Mouse (Mus musculus): Measurements from ENCODE around the gene Acacb. TPM values are rescaled to one million over a fixed set of nuclear protein-coding genes. Genes with fewer than 3 reads are reported as not detected.
A peak's percentile ranks its signal among the peaks of the same experiment; 100 is the strongest.

Acacb gene
- total RNA-seq, 1 experiment = 10.5 TPM

GRCm38 (mm10) chr5:114285398-114285700 is 139.0 kb downstream of the Acacb start:
- no peaks in the 10 kb centered on the region for H3K36me3 ChIP-seq (ENCODE audit: control insufficient read depth, insufficient read depth, low read length, poor library complexity, severe bottlenecking)
- in situ Hi-C loops (cut with MboI; ENCODE audit: low sequenced_read_pairs in 2 of 2, unreplicated experiment in 2 of 2) = no loop called here
- TF ChIP-seq ZC3H11A (IDR thresholded peaks at IDR 0.05; ENCODE audit: borderline replicate concordance, low read depth, low read length) (no peak), CHD2 (IDR thresholded peaks at IDR 0.05; ENCODE audit: low read depth, low read length) (no peak), MAFK (IDR thresholded peaks at IDR 0.05; ENCODE audit: insufficient read depth, low read depth, low read length) (no peak), HCFC1 (IDR thresholded peaks at IDR 0.05; ENCODE audit: borderline replicate concordance, insufficient read depth, low read length) (no peak), ZNF384 (IDR thresholded peaks at IDR 0.05; ENCODE audit: low read depth, low read length) (no peak)

GRCm38 (mm10) chr5:114286102-114286501 is 139.8 kb downstream of the Acacb start:
- TF ChIP-seq ZC3H11A (IDR thresholded peaks at IDR 0.05; ENCODE audit: borderline replicate concordance, low read depth, low read length) = no peak
- TF ChIP-seq ZNF384 (IDR thresholded peaks at IDR 0.05; ENCODE audit: low read depth, low read length) = no peak
- TF ChIP-seq CHD2 (IDR thresholded peaks at IDR 0.05; ENCODE audit: low read depth, low read length) = no peak
- TF ChIP-seq HCFC1 (IDR thresholded peaks at IDR 0.05; ENCODE audit: borderline replicate concordance, insufficient read depth, low read length) = no peak
- no peak for TF ChIP-seq MAFK (IDR thresholded peaks at IDR 0.05; ENCODE audit: insufficient read depth, low read depth, low read length)
- no peaks in the 10 kb centered on the region for H3K36me3 ChIP-seq (ENCODE audit: control insufficient read depth, insufficient read depth, low read length, poor library complexity, severe bottlenecking)
- in situ Hi-C loops (cut with MboI; ENCODE audit: low sequenced_read_pairs in 2 of 2, unreplicated experiment in 2 of 2) = no loop called here
- peaks cover 0 to 2% of the 10 kb centered on the region in 2 experiments; a peak in 1 of 4 replicates for H3K4me1 ChIP-seq (ENCODE audit: control insufficient read depth in 2 of 2, insufficient read depth in 2 of 2, low read length in 2 of 2, poor library complexity in 1 of 2)
- no peak overlapping the region for H3K9ac ChIP-seq (ENCODE audit: insufficient read depth, low read depth, low read length, poor library complexity, severe bottlenecking)
- H3K27ac ChIP-seq (ENCODE audit: insufficient read depth, low read depth, low read length, poor library complexity, severe bottlenecking) = no peak overlapping the region
- no peak overlapping the region for H3K4me3 ChIP-seq (ENCODE audit: insufficient read depth in 1 of 2, low read depth in 1 of 2, low read length in 2 of 2, poor library complexity in 1 of 2, severe bottlenecking in 1 of 2)
- DNase-seq (ENCODE audit: low read depth, low spot score) = no peak
- H3K9me3 ChIP-seq (ENCODE audit: control insufficient read depth, insufficient read depth, low read depth, low read length) = no peaks in the 10 kb centered on the region

More at GRCm38 (mm10) chr5:114285398-114285700, 139.0 kb downstream of the Acacb start:
- Histone ChIP-seq H3K4me3 (ENCODE audit: insufficient read depth in 1 of 2, low read depth in 1 of 2, low read length in 2 of 2, poor library complexity in 1 of 2, severe bottlenecking in 1 of 2) (no peak overlapping the region), H3K4me1 (ENCODE audit: control insufficient read depth in 2 of 2, insufficient read depth in 2 of 2, low read length in 2 of 2, poor library complexity in 1 of 2) (peaks cover 0 to 2% of the 10 kb centered on the region in 2 experiments; a peak in 1 of 4 replicates), H3K9ac (ENCODE audit: insufficient read depth, low read depth, low read length, poor library complexity, severe bottlenecking) (no peak overlapping the region), H3K27ac (ENCODE audit: insufficient read depth, low read depth, low read length, poor library complexity, severe bottlenecking) (no peak overlapping the region), H3K9me3 (ENCODE audit: control insufficient read depth, insufficient read depth, low read depth, low read length) (no peaks in the 10 kb centered on the region)
- no peak for DNase-seq (ENCODE audit: low read depth, low spot score)

DNA sequence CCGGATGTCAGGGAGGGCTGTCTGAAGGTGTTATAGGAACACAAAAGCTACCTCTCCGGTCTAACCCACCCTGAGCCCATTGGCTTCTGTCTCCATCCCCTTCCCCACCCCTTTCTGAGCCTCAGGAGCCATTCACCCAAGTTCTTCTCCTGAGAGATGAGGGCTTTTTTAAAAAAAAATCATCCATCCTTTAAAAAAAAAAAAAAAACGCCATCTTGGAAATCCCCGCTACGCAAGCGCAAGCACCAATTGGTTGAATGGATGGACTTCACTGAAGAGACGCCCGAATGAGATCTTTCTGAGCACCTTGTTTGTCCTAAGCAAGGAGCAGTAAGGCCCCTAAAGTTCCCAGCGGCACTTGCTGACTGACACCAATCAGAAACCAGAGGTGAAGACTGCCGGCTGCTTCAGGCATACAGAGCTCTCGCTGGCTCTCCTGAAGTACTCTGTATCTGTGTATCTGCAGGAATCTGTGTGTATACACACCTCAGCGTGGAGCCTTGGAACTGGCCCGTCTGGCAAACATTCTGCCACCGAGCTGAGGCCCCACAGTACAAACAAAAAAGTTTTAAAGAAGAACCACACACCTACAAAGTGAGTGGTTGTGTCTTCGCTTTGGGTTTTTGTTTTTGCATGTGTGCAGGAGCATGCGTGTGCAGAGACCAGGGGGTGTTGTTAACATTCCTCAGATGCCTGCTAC is 140.7 kb downstream of the Acacb start:
- no peak for DNase-seq (ENCODE audit: low read depth, low spot score)
- TF ChIP-seq ZC3H11A (IDR thresholded peaks at IDR 0.05; ENCODE audit: borderline replicate concordance, low read depth, low read length) (no peak), ZNF384 (IDR thresholded peaks at IDR 0.05; ENCODE audit: low read depth, low read length) (peak; percentile 69), MAFK (IDR thresholded peaks at IDR 0.05; ENCODE audit: insufficient read depth, low read depth, low read length) (no peak), CHD2 (IDR thresholded peaks at IDR 0.05; ENCODE audit: low read depth, low read length) (no peak)
- Histone ChIP-seq H3K9me3 (ENCODE audit: control insufficient read depth, insufficient read depth, low read depth, low read length) (no peaks in the 10 kb centered on the region), H3K4me3 (ENCODE audit: insufficient read depth in 1 of 2, low read depth in 1 of 2, low read length in 2 of 2, poor library complexity in 1 of 2, severe bottlenecking in 1 of 2) (0 out of 4 replicates have a peak overlapping the region, but pooled peaks of 1 of the 2 experiments have one; percentile 17), H3K9ac (ENCODE audit: insufficient read depth, low read depth, low read length, poor library complexity, severe bottlenecking) (no peak overlapping the region), H3K4me1 (ENCODE audit: control insufficient read depth in 2 of 2, insufficient read depth in 2 of 2, low read length in 2 of 2, poor library complexity in 1 of 2) (peaks cover 0 to 2% of the 10 kb centered on the region in 2 experiments; a peak in 1 of 4 replicates), H3K27ac (ENCODE audit: insufficient read depth, low read depth, low read length, poor library complexity, severe bottlenecking) (no peak overlapping the region), H3K36me3 (ENCODE audit: control insufficient read depth, insufficient read depth, low read length, poor library complexity, severe bottlenecking) (no peaks in the 10 kb centered on the region)
- in situ Hi-C loops (cut with MboI; ENCODE audit: low sequenced_read_pairs in 2 of 2, unreplicated experiment in 2 of 2) = no loop called here

DNA sequence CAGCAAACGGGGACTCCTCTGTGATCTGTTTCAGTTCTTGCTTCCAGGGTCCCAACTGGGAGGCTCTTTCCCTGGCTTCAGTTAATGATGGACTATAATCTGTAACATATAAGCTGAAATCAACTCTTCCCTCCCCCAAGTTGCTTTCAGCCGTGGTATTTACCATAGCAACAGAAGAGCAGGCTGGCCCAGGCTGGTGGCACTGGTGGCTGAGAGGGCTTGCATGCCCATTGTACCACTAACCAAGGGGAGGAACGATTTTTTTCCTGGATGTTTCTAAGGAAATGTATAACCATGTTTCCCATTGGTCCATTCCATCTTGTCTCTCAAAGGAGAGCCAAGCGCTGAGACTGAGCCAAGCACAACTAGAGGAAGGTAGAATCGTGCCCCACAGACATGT is 142.1 kb downstream of the Acacb start:
- in situ Hi-C loops (cut with MboI; ENCODE audit: low sequenced_read_pairs in 2 of 2, unreplicated experiment in 2 of 2) = no loop called here
- Histone ChIP-seq H3K9me3 (ENCODE audit: control insufficient read depth, insufficient read depth, low read depth, low read length) (no peaks in the 10 kb centered on the region), H3K4me3 (ENCODE audit: insufficient read depth in 1 of 2, low read depth in 1 of 2, low read length in 2 of 2, poor library complexity in 1 of 2, severe bottlenecking in 1 of 2) (no peak overlapping the region), H3K9ac (ENCODE audit: insufficient read depth, low read depth, low read length, poor library complexity, severe bottlenecking) (no peak overlapping the region), H3K36me3 (ENCODE audit: control insufficient read depth, insufficient read depth, low read length, poor library complexity, severe bottlenecking) (no peaks in the 10 kb centered on the region), H3K27ac (ENCODE audit: insufficient read depth, low read depth, low read length, poor library complexity, severe bottlenecking) (no peak overlapping the region), H3K4me1 (ENCODE audit: control insufficient read depth in 2 of 2, insufficient read depth in 2 of 2, low read length in 2 of 2, poor library complexity in 1 of 2) (peaks cover 0 to 2% of the 10 kb centered on the region in 2 experiments; a peak in 1 of 4 replicates)
- TF ChIP-seq ZNF384 (IDR thresholded peaks at IDR 0.05; ENCODE audit: low read depth, low read length) (no peak), CHD2 (IDR thresholded peaks at IDR 0.05; ENCODE audit: low read depth, low read length) (no peak), ZC3H11A (IDR thresholded peaks at IDR 0.05; ENCODE audit: borderline replicate concordance, low read depth, low read length) (no peak), HCFC1 (IDR thresholded peaks at IDR 0.05; ENCODE audit: borderline replicate concordance, insufficient read depth, low read length) (no peak), MAFK (IDR thresholded peaks at IDR 0.05; ENCODE audit: insufficient read depth, low read depth, low read length) (no peak)
- no peak for DNase-seq (ENCODE audit: low read depth, low spot score)
